19 mouse cellular contexts compared by ENCODE assay signal in genomic region chr1:95541460-95541859, GRCm38 (mm10).
"Had no signal": no experiment of that assay in that cellular context is flagged by ENCODE, and none has a peak within 500 bp of the region (broad histone marks: within the 10 kb centered on the region; RNA-seq: fewer than 3 reads in every experiment).

No protein-coding gene starts in this region.

- H3K27me3 ChIP-seq: midbrain, embryonic 12.5 days; neural tube, embryonic 13.5 days; neural tube, embryonic 15.5 days had no signal

- H3K27ac ChIP-seq: midbrain, embryonic 10.5 days; midbrain, embryonic 12.5 days; neural tube, embryonic 13.5 days; neural tube, embryonic 15.5 days had no signal

- H3K36me3 ChIP-seq: midbrain, embryonic 10.5 days; midbrain, embryonic 12.5 days; neural tube, embryonic 13.5 days; neural tube, embryonic 15.5 days had no signal

- H3K4me1 ChIP-seq: midbrain, embryonic 10.5 days; midbrain, embryonic 12.5 days; neural tube, embryonic 13.5 days; neural tube, embryonic 15.5 days had no signal

- H3K4me3 ChIP-seq: midbrain, embryonic 10.5 days; midbrain, embryonic 12.5 days; myocyte; neural tube, embryonic 13.5 days; neural tube, embryonic 15.5 days had no signal

- DNase-seq: lung, adult 18-20 months; lung, embryonic 14.5 days; lung, postnatal 10 days; lung, postnatal 4 days; midbrain, embryonic 14.5 days; retina, postnatal 1 day; right cerebral cortex, adult 18-20 months; right cerebral cortex, postnatal 25 days; right cerebral cortex, postnatal 4 days; spleen, adult 18-20 months; thymus, adult 18-20 months; thymus, postnatal 14 days; thymus, postnatal 36 days had no signal

- H3K9ac ChIP-seq: lung, embryonic 14.5 days; midbrain, embryonic 12.5 days; neural tube, embryonic 13.5 days; neural tube, embryonic 15.5 days had no signal

- H3K4me2 ChIP-seq: lung, embryonic 14.5 days; midbrain, embryonic 12.5 days; neural tube, embryonic 13.5 days; neural tube, embryonic 15.5 days had no signal

- ATAC-seq: midbrain, embryonic 16.5 days had no signal

- H3K9me3 ChIP-seq: midbrain, embryonic 10.5 days; midbrain, embryonic 12.5 days; neural tube, embryonic 13.5 days; neural tube, embryonic 15.5 days had no signal
